Mouse (Mus musculus) CH12.LX (cell line): Measurements from ENCODE around the gene Mid2.

Experiments used
- CTCF ChIP-seq, 2 experiments: IDR thresholded peaks in 1 of 2; conservative IDR thresholded peaks in 1 of 2; 2 replicates each; pipeline ENCODE4 v1.5.1; 2011 to 2012; ENCODE audit warnings: low read depth in 2 of 2, low read length in 2 of 2, improper control_type of control experiment in 1 of 2, inconsistent platforms in 1 of 2, mild to moderate bottlenecking in 1 of 2, moderate library complexity in 1 of 2
- EP300 ChIP-seq: IDR thresholded peaks from 2 replicates; pipeline ENCODE4 v1.6.1; 2011; ENCODE audit warnings: low read length, improper control_type of control experiment
- KAT2A ChIP-seq: IDR thresholded peaks from 2 replicates; pipeline ENCODE4 v1.6.1; 2012; ENCODE audit warnings: low read length, improper control_type of control experiment, inconsistent platforms; ENCODE audit not compliant: insufficient replicate concordance
- POLR2A ChIP-seq: IDR thresholded peaks from 2 replicates; pipeline ENCODE4 v1.6.1; 2011; ENCODE audit warnings: low read depth, mild to moderate bottlenecking, improper control_type of control experiment, low read length
- USF1 ChIP-seq: IDR thresholded peaks from 2 replicates; pipeline ENCODE4 v1.6.1; 2014; ENCODE audit warnings: low read depth, mild to moderate bottlenecking, inconsistent platforms, low read length, improper control_type of control experiment

DNA sequence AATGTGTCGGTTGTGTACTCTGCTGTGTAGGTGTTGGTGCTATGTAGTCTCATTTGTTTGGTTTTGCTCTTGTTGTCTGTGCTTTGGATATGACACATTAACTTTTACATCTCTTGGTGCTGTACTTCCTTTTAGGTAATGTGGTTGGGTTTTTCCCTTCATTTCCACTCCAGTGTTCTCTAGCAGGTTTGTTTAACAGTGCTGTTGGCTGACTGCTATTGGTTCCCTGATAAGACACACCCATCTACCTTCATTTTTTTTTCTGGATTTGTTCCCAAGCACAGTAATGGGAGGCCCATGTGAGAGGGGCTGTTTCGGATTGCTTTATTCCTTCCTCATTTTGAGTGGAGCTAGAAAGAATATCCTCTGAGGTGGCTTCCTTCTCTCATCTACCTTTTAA is 883 bp upstream of the Mid2 start:
- TF ChIP-seq USF1 (no peak), EP300 (no peak; the same call in 1 of the 2 replicates), KAT2A (no peak), POLR2A (no peak), CTCF (conservative IDR thresholded peaks at IDR 0.05 in 1 of 2, IDR thresholded peaks at IDR 0.05 in 1 of 2; ENCODE audit: low read depth in 2 of 2, low read length in 2 of 2) (no peak)
